Mouse (Mus musculus) forebrain, postnatal 0 days (tissue): ENCODE data around the gene Lyve1. TPM values are rescaled to one million over a fixed set of nuclear protein-coding genes. Genes with fewer than 3 reads are reported as not detected.

ENCODE experiments used
- ATAC-seq: fragments of 200-750 bp; cut with Nextera tagmentation; 2 replicates; pipeline ENCODE4 v1.8.0; 2017; ENCODE audit warnings: mild to moderate bottlenecking, moderate library complexity
- DNase-seq: peaks from one replicate; pipeline ENCODE4 v3.0.0-alpha.2; 2015
- H3K27ac ChIP-seq: fragments of 300-500 bp; sonication (generic); 2 replicates; pipeline ENCODE4 v1.5.1; 2014; ENCODE audit warnings: low read depth, mild to moderate bottlenecking, antibody characterized with exemption, low read length, moderate library complexity, mixed read lengths
- H3K27me3 ChIP-seq: fragments of 300-500 bp; sonication (generic); 2 replicates; pipeline ENCODE4 v1.6.1; 2014; ENCODE audit warnings: mild to moderate bottlenecking, low read length, mixed read lengths; ENCODE audit not compliant: insufficient read depth
- H3K36me3 ChIP-seq: fragments of 300-500 bp; sonication (generic); 2 replicates; pipeline ENCODE4 v1.6.1; 2014; ENCODE audit warnings: mild to moderate bottlenecking, moderate library complexity; ENCODE audit not compliant: insufficient read depth
- H3K4me1 ChIP-seq: fragments of 300-500 bp; sonication (generic); 2 replicates; pipeline ENCODE4 v1.6.1; 2014; ENCODE audit warnings: antibody characterized with exemption; ENCODE audit not compliant: insufficient read depth
- H3K4me2 ChIP-seq: fragments of 300-500 bp; sonication (generic); 2 replicates; pipeline ENCODE4 v1.6.1; 2014; ENCODE audit warnings: low read depth, mild to moderate bottlenecking, moderate library complexity
- H3K4me3 ChIP-seq: fragments of 300-500 bp; sonication (generic); 2 replicates; pipeline ENCODE4 v1.5.1; 2014; ENCODE audit warnings: low read depth, low read length, mixed read lengths
- H3K9ac ChIP-seq: fragments of 300-500 bp; sonication (generic); 2 replicates; pipeline ENCODE4 v1.6.1; 2014; ENCODE audit warnings: mild to moderate bottlenecking
- H3K9me3 ChIP-seq: fragments of 300-500 bp; sonication (generic); 2 replicates; pipeline ENCODE4 v1.6.1; 2016; ENCODE audit warnings: low read length
- CTCF ChIP-seq: sonication (generic); IDR thresholded peaks from 2 replicates; pipeline ENCODE4 v1.5.1; 2016; ENCODE audit warnings: antibody characterized with exemption, control low read depth, low read depth
- WGBS: fragments of 180-500 bp; shearing (Covaris S2); extraction: QIAGEN DNeasy Blood & Tissue Kit; methylation state at CpG from one replicate; pipeline ENCODE4 v1.1.7; 2014; 5-methylcytosine and 5-hydroxymethylcytosine counted together
- polyA plus RNA-seq: library from polyadenylated mRNA; unstranded; fragments of >200 nt; fragmentation: Nextera tagmentation; extraction: Ambion mirVana; gene quantifications from 2 replicates; pipeline ENCODE4 v1.2.1, GENCODE M21; 2015
- total RNA-seq: library from RNA; depleted of rRNA; stranded (reverse); fragments of >200 nt; gene quantifications from 2 replicates; pipeline ENCODE4 v1.2.3, GENCODE M21; 2014

The Lyve1 gene
- total and polyA plus RNA-seq, 2 experiments from 2014 or later, result 5.8 to 8.4 TPM

DNA sequence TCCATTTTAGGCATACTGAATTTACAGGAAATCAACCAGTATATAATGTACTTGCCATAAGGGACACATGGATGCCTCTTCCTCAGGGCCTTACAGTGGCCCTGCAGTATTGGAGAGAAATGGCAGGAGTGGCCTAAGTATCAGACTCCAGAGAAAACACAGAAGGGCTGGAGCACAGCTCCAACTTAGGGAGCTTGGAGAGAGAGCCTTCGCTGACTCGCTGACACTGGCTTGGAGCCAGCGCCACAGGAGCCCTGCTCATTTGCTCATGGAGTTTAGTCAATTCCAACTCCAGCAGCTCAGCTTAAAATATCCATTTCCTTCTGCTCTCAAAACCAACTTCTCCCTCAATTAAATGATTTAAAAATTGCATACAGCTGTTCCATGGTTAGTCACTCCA is 41.4 kb downstream of the Lyve1 start:
- no peak for TF ChIP-seq CTCF
- Histone ChIP-seq H3K27me3 (no peaks in the 10 kb centered on the region), H3K4me2 (no peak overlapping the region), H3K9ac (no peak overlapping the region), H3K36me3 (peaks cover 29% of the 10 kb centered on the region), H3K4me1 (no peaks in the 10 kb centered on the region), H3K27ac (no peak overlapping the region), H3K9me3 (no peaks in the 10 kb centered on the region), H3K4me3 (no peak overlapping the region)
- ATAC-seq, result peak; percentile 38
- WGBS, result 43% methylated on average over 3 of the region's 3 CpGs
- DNase-seq, result peak; percentile 66

DNA sequence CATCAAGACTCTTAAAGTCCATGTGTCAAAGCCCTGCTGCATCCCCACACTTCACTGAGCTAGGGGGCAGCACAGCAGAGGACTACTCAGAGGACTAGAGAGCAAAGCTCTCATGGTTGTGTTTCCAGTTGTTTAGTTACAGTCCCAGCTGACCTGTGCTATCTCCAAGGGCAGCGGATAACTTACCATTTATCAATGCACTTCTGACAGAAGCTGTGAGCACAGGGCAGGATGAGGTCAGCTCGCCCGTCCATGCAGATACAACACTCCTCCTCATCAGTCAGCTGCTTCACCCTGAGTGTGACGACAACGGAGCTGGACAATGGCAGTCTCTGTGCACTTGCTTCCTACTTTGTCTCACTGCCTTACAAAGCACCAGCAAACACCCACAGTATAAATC is 42.0 kb downstream of the Lyve1 start:
- WGBS, result 69% methylated on average over 5 of the region's 5 CpGs
- DNase-seq (no peak), ATAC-seq (no peak; the same call in 1 of the 2 replicates)
- no peak for TF ChIP-seq CTCF
- no peaks in the 10 kb centered on the region for H3K4me1 ChIP-seq
- H3K9me3 ChIP-seq, result no peaks in the 10 kb centered on the region
- peaks cover 29% of the 10 kb centered on the region for H3K36me3 ChIP-seq
- no peak overlapping the region for H3K9ac ChIP-seq
- no peak overlapping the region for H3K4me2 ChIP-seq
- H3K4me3 ChIP-seq, result no peak overlapping the region
- H3K27ac ChIP-seq, result no peak overlapping the region
- no peaks in the 10 kb centered on the region for H3K27me3 ChIP-seq

DNA sequence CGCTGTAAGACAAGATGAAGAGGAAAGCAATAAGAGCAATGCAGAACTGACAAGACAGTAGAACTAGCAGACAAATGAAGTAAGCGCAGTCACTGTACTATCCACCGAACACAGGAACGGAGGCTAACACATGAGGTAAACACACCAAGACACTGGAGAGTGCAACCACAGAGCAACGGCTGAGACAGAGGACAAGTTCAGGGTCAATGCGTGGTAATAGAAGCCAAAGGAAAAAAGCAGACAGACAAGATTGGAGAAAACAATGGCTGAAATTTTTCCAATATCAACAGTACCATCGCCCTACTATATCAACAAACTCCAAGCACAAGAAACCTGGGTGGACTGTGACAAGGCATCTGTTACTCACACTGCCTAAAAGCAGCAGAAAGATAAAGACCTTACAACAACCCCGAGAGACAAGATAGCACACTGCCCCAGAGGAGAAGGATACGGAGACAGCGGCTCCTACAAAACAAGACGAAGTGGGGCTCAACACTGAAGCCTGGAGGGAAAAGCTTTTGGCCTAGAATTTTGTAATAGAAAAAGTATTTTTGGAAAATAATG is 44.2 kb downstream of the Lyve1 start:
- Histone ChIP-seq H3K4me3 (no peak overlapping the region), H3K4me2 (no peak overlapping the region), H3K36me3 (peaks cover 16% of the 10 kb centered on the region), H3K27ac (no peak overlapping the region), H3K9me3 (no peaks in the 10 kb centered on the region), H3K4me1 (no peaks in the 10 kb centered on the region), H3K9ac (no peak overlapping the region), H3K27me3 (no peaks in the 10 kb centered on the region)
- no peak for TF ChIP-seq CTCF
- ATAC-seq (no peak), DNase-seq (no peak)
- WGBS, result 91% methylated on average over 11 of the region's 11 CpGs

DNA sequence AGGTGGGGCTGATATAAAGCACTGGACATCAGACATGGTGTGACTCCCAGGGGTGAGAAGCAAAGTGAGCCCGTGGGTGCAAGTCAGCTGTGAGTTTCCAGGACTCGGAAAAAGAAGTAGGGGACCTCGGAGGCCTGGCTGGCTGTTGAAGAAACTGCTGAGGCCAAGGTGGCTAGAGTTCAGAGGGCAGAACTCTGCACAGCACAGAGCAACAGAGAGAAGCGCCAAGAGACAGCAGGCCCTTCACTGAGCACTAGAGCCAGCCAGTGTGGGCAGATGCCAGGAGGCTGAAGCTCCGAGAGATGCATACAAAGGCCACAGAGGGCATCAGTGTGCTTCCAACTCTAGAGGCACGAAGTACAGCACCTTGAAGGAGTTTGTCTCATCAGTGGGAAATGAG is 44.8 kb downstream of the Lyve1 start:
- WGBS, result 80% methylated on average over 6 of the region's 6 CpGs
- Histone ChIP-seq H3K9me3 (no peaks in the 10 kb centered on the region), H3K9ac (no peak overlapping the region), H3K36me3 (peaks cover 9% of the 10 kb centered on the region; the same call in 1 of the 2 replicates), H3K4me2 (no peak overlapping the region), H3K4me3 (no peak overlapping the region), H3K27me3 (no peaks in the 10 kb centered on the region), H3K4me1 (no peaks in the 10 kb centered on the region), H3K27ac (no peak overlapping the region)
- ATAC-seq (no peak), DNase-seq (no peak)
- no peak for TF ChIP-seq CTCF

DNA sequence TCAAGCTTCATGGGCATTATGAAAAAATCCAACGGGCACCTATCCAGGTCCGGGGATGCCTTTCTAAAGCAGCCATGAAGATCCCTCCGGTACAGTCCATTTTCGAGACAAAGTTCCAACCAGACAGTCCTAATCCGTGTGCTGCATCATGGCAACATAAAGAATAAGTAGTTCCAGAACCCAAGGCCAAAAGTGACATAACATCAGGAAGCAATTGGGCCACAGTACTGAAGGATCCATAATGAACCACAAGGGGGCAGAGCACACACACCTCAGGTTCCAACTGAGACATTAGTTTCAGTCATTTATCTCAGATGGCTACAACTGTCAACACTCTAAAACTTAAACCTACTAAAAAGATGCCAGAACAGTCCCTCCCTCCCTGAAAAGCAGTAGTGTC is 47.0 kb downstream of the Lyve1 start:
- Histone ChIP-seq H3K4me1 (no peaks in the 10 kb centered on the region), H3K9ac (no peak overlapping the region), H3K4me2 (no peak overlapping the region), H3K9me3 (no peaks in the 10 kb centered on the region), H3K36me3 (peaks cover 14% of the 10 kb centered on the region; the same call in 1 of the 2 replicates), H3K4me3 (no peak overlapping the region), H3K27ac (no peak overlapping the region), H3K27me3 (no peaks in the 10 kb centered on the region)
- 72% methylated on average over 5 of the region's 5 CpGs for whole genome bisulfite sequencing
- TF ChIP-seq CTCF, result peak; percentile 89
- peak; percentile 74 for DNase-seq
- ATAC-seq, result peak; percentile 65

DNA sequence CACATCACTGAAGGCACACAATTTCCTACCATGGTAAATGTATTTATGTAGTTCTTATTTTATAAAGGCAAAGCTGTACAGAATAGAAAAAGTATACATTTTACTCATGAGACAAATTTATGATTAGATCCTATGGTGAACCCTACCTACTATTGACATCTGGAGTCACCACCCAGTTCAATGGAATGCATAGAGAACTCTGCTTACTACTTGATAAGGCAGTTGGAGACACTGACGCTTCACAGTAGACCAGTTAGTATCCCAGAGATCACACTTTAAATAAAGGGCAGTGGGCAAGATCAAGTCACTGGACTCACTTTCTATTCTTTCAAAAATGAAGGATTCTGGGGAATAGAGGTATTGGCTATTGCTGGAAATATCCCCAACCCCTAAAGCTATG is 49.1 kb downstream of the Lyve1 start:
- Histone ChIP-seq H3K27me3 (no peaks in the 10 kb centered on the region), H3K4me1 (no peaks in the 10 kb centered on the region), H3K9me3 (no peaks in the 10 kb centered on the region), H3K4me3 (no peak overlapping the region), H3K36me3 (peaks cover 18% of the 10 kb centered on the region; the same call in 1 of the 2 replicates), H3K27ac (no peak overlapping the region), H3K9ac (no peak overlapping the region), H3K4me2 (no peak overlapping the region)
- no peak for DNase-seq
- 93% methylated on average over 1 of the region's 1 CpGs for WGBS
- ATAC-seq, result no peak
- TF ChIP-seq CTCF, result no peak

DNA sequence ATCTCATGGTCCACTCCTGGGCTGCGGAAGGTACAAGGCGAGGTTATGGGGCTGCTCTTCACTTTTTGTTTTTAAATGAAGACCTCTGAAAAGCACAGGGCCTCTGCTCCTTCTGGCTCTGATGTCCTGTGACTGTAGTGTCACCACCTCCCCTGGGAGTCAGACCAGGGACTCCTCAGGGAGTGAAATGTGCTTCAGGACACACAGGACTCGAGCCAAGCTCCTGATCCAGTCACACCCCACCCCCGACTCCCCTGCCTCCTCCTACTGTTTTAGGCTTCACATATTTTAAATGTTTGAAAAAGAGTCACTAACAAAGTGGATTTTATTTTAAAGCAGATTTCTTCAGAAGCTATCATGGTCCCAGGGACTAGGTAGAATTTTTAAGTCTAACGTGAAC is 51.5 kb downstream of the Lyve1 start:
- no peak for DNase-seq
- Histone ChIP-seq H3K27me3 (no peaks in the 10 kb centered on the region), H3K4me2 (no peak overlapping the region), H3K4me1 (no peaks in the 10 kb centered on the region), H3K27ac (no peak overlapping the region), H3K9me3 (no peaks in the 10 kb centered on the region), H3K36me3 (peaks cover 18% of the 10 kb centered on the region; the same call in 1 of the 2 replicates), H3K4me3 (no peak overlapping the region), H3K9ac (no peak overlapping the region)
- 85% methylated on average over 5 of the region's 5 CpGs for WGBS
- no peak for TF ChIP-seq CTCF
- ATAC-seq, result no peak
